8 mouse cellular contexts compared by ENCODE assay signal in genomic region chr16:93832451-93833276, GRCm38 (mm10). TPM values are rescaled to one million over a fixed set of nuclear protein-coding genes. Genes with fewer than 3 reads are reported as not detected.
DNase-seq lines count a peak whose midpoint lies in the region; ATAC-seq and TF ChIP-seq lines count a peak whose summit lies in the region.

No protein-coding gene starts in this region.

- no peak for TF ChIP-seq CTCF in cerebellum, adult 2 months (IDR thresholded peaks at IDR 0.05; ENCODE audit: borderline replicate concordance, insufficient read depth, low read depth, low read length)
- no peak for TF ChIP-seq CTCF in G1E (IDR thresholded peaks at IDR 0.05; ENCODE audit: low read depth, low read length)

- peaks cover 5% of the 10 kb centered on the region; the same call in 1 of the 2 replicates for H3K9me3 ChIP-seq in G1E (replicated peaks)
- no peaks in the 10 kb centered on the region for H3K9me3 ChIP-seq in embryonic facial prominence, embryonic 11.5 days (replicated peaks; ENCODE audit: control insufficient read depth, low read length)
- 0 out of 2 replicates have a peak, but pooled peaks cover 6% of the 10 kb centered on the region for H3K9me3 ChIP-seq in heart, embryonic 14.5 days (ENCODE audit: control insufficient read depth, low read length)

- H3K9ac ChIP-seq in embryonic facial prominence, embryonic 11.5 days (replicated peaks; ENCODE audit: low read length) = peak overlapping the region; percentile 91
- H3K9ac ChIP-seq in heart, embryonic 14.5 days (ENCODE audit: low read length) = peak overlapping the region; percentile 89

- no peak for ATAC-seq in G1E (ENCODE audit: extremely low read depth, insufficient number of reproducible peaks, low FRiP score, poor library complexity, severe bottlenecking)
- peak; percentile 65 for ATAC-seq in embryonic facial prominence, embryonic 11.5 days (replicated peaks; ENCODE audit: insufficient number of reproducible peaks, low FRiP score, low TSS enrichment, low read depth)
- peak; percentile 61 for ATAC-seq in heart, embryonic 14.5 days (ENCODE audit: insufficient number of reproducible peaks, insufficient read depth, low FRiP score, low read depth)

- peak in 1 of 2 experiments; percentile 68 for DNase-seq in cerebellum, adult 2 months
- no peak for DNase-seq in cerebellum, postnatal 25 days
- DNase-seq in G1E (ENCODE audit: low spot score) = no peak
- DNase-seq in embryonic facial prominence, embryonic 11.5 days (ENCODE audit: low spot score) = peak; percentile 70
- DNase-seq in kidney, postnatal 14 days = peak; percentile 71
- DNase-seq in lung, postnatal 14 days = peak; percentile 44
- DNase-seq in right cerebral cortex, postnatal 36 days (ENCODE audit: low spot score in 2 of 2) = peak; percentile 19 to 20

- TF ChIP-seq POLR2A in cerebellum, adult 2 months (IDR thresholded peaks at IDR 0.05; ENCODE audit: borderline replicate concordance, insufficient read depth, low read length) = no peak

- H3K4me2 ChIP-seq in embryonic facial prominence, embryonic 11.5 days (ENCODE audit: low read depth, low read length) = peak overlapping the region; percentile 59
- peak overlapping the region; percentile 72 for H3K4me2 ChIP-seq in heart, embryonic 14.5 days (ENCODE audit: low read length)

- H3K27me3 ChIP-seq in cerebellum, adult 2 months (ENCODE audit: control insufficient read depth, insufficient read depth, low read length) = no peaks in the 10 kb centered on the region
- no peaks in the 10 kb centered on the region for H3K27me3 ChIP-seq in G1E (ENCODE audit: insufficient read depth, low read length)
- H3K27me3 ChIP-seq in embryonic facial prominence, embryonic 11.5 days (ENCODE audit: control insufficient read depth, insufficient read depth, low read length) = no peaks in the 10 kb centered on the region
- H3K27me3 ChIP-seq in heart, embryonic 14.5 days (ENCODE audit: control insufficient read depth, insufficient read depth, low read length) = no peaks in the 10 kb centered on the region

- no peaks in the 10 kb centered on the region for H3K4me1 ChIP-seq in cerebellum, adult 2 months (ENCODE audit: control insufficient read depth, insufficient read depth, low read length)
- peaks cover 35% of the 10 kb centered on the region for H3K4me1 ChIP-seq in G1E (ENCODE audit: insufficient read depth, low read depth, low read length)
- no peaks in the 10 kb centered on the region for H3K4me1 ChIP-seq in embryonic facial prominence, embryonic 11.5 days (ENCODE audit: control insufficient read depth, insufficient read depth, low read length)
- H3K4me1 ChIP-seq in heart, embryonic 14.5 days (ENCODE audit: control insufficient read depth in 2 of 2, insufficient read depth in 2 of 2, low read length in 2 of 2) = peaks cover 2 to 19% of the 10 kb centered on the region in 2 experiments

- H3K27ac ChIP-seq in cerebellum, adult 2 months (ENCODE audit: insufficient read depth, low read length) = peak overlapping the region; percentile 27
- peak overlapping the region; percentile 85; the same call in 1 of the 2 replicates for H3K27ac ChIP-seq in embryonic facial prominence, embryonic 11.5 days (replicated peaks; ENCODE audit: low read depth, low read length)
- H3K27ac ChIP-seq in heart, embryonic 14.5 days (replicated peaks in 1 of 2; ENCODE audit: control insufficient read depth in 1 of 2, insufficient read depth in 1 of 2, low read depth in 2 of 2, low read length in 2 of 2) = peak overlapping the region; percentile 92

- H3K36me3 ChIP-seq in G1E (replicated peaks) = peaks cover 39% of the 10 kb centered on the region
- no peaks in the 10 kb centered on the region for H3K36me3 ChIP-seq in embryonic facial prominence, embryonic 11.5 days (replicated peaks; ENCODE audit: control insufficient read depth, insufficient read depth, low read depth, low read length)
- H3K36me3 ChIP-seq in heart, embryonic 14.5 days (ENCODE audit: control insufficient read depth, insufficient read depth, low read length) = no peaks in the 10 kb centered on the region

- WGBS in cerebellum, adult 2 months = under 1% methylated on average over 67 of the region's 69 CpGs
- WGBS in embryonic facial prominence, embryonic 11.5 days = 1% methylated on average over 47 of the region's 69 CpGs
- WGBS in heart, embryonic 14.5 days = 2% methylated on average over 47 of the region's 69 CpGs

- H3K4me3 ChIP-seq in cerebellum, adult 2 months (replicated peaks; ENCODE audit: insufficient read depth, low read depth, low read length) = peak overlapping the region; percentile 57
- peak overlapping the region; percentile 97 for H3K4me3 ChIP-seq in G1E (ENCODE audit: low read depth, low read length)
- H3K4me3 ChIP-seq in embryonic facial prominence, embryonic 11.5 days (ENCODE audit: low read depth, low read length) = peak overlapping the region; percentile 59
- peak overlapping the region; percentile 78 to 100 for H3K4me3 ChIP-seq in heart, embryonic 14.5 days (ENCODE audit: control insufficient read depth in 1 of 2, insufficient read depth in 1 of 2, low read depth in 1 of 2, low read length in 2 of 2)

RNA-seq across cellular contexts. Expression of gene Morc3, which starts 0.7 kb away (rescaled TPM):
- 25.1 and 25.8 TPM in 2 replicates for polyA plus RNA-seq in cerebellum, adult 2 months (2012; rRNA removed)
- total RNA-seq in G1E (2014; fragmentation: Nextera tagmentation) (88.5 and 109 TPM in 2 replicates), G1E (2017) (73.5 and 76.3 TPM in 2 replicates)
- polyA plus RNA-seq in G1E (2012) = 13.9 and 17.1 TPM in 2 replicates
- polyA plus RNA-seq in embryonic facial prominence, embryonic 11.5 days (2014; fragmentation: Nextera tagmentation; extraction: Ambion mirVana) = 27.9 and 33.2 TPM in 2 replicates
- 23.8 and 27.2 TPM in 2 replicates for polyA plus RNA-seq in heart, embryonic 14.5 days (2014; fragmentation: Nextera tagmentation; extraction: Ambion mirVana)

RNA-seq across cellular contexts. Expression of gene Chaf1b, which starts 51.0 kb away (rescaled TPM):
- 0.51 and 0.89 TPM in 2 replicates for polyA plus RNA-seq in cerebellum, adult 2 months (2012; rRNA removed)
- total RNA-seq in G1E (2014; fragmentation: Nextera tagmentation) (36.3 and 41.9 TPM in 2 replicates), G1E (2017) (49.7 and 53.1 TPM in 2 replicates)
- 50.3 and 67.9 TPM in 2 replicates for polyA plus RNA-seq in G1E (2012)
- polyA plus RNA-seq in embryonic facial prominence, embryonic 11.5 days (2014; fragmentation: Nextera tagmentation; extraction: Ambion mirVana) = 130 and 138 TPM in 2 replicates
- 39.0 and 41.1 TPM in 2 replicates for polyA plus RNA-seq in heart, embryonic 14.5 days (2014; fragmentation: Nextera tagmentation; extraction: Ambion mirVana)

Comparison
In these comparisons a context has a peak if more than half of its experiments do, and no peak if none do; other contexts are left out.
1. DNase-seq: peak in embryonic facial prominence, embryonic 11.5 days (single experiment), kidney, postnatal 14 days (single experiment), lung, postnatal 14 days (single experiment) and right cerebral cortex, postnatal 36 days (2 of 2); none in cerebellum, postnatal 25 days (0 of 2) and G1E (single experiment).
2. H3K27ac ChIP-seq: peak in every context shown above with its lines; median percentile 92 in heart, embryonic 14.5 days; 85 in embryonic facial prominence, embryonic 11.5 days; 27 in cerebellum, adult 2 months.
3. RNA of gene Chaf1b, which starts 51.0 kb away (polyA plus RNA-seq): 130 to 138 TPM in embryonic facial prominence, embryonic 11.5 days, 50.3 to 67.9 TPM in G1E and 39.0 to 41.1 TPM in heart, embryonic 14.5 days; 0.51 to 0.89 TPM in cerebellum, adult 2 months; every median in the first group is over 10 times any median in the second.
4. Peak in every context shown above with its lines, with median percentiles within 50 percentile points of each other: H3K4me3 ChIP-seq.